In genomic region chr4:116951642-116952041, GRCm38 (mm10) we compare ENCODE assay signal across 11 mouse cellular contexts. TPM values are rescaled to one million over a fixed set of nuclear protein-coding genes. Genes with fewer than 3 reads are reported as not detected.
A peak's percentile ranks its signal among the peaks of the same experiment; 100 is the strongest.
DNase-seq lines count a peak whose midpoint lies in the region; TF ChIP-seq lines count a peak whose summit lies in the region.
"Had no signal": no experiment of that assay in that cellular context is flagged by ENCODE, and none has a peak within 500 bp of the region (broad histone marks: within the 10 kb centered on the region; RNA-seq: fewer than 3 reads in every experiment).

No protein-coding gene starts in this region.

- TF ChIP-seq CTCF in cerebellum, adult 2 months (IDR thresholded peaks at IDR 0.05; ENCODE audit: borderline replicate concordance, insufficient read depth, low read depth, low read length), result peak; percentile 41; the same call in 1 of the 2 replicates
- TF ChIP-seq CTCF in left cerebral cortex, adult 2 months (IDR thresholded peaks at IDR 0.05), result peak; percentile 19

- no peak overlapping the region for H3K27ac ChIP-seq in cerebellum, adult 2 months (ENCODE audit: insufficient read depth, low read length)
- H3K27ac ChIP-seq in left cerebral cortex, adult 2 months, result no peak overlapping the region
- H3K27ac ChIP-seq: limb, embryonic 12.5 days; midbrain, embryonic 12.5 days had no signal

- no peak for TF ChIP-seq POLR2A in cerebellum, adult 2 months (IDR thresholded peaks at IDR 0.05; ENCODE audit: borderline replicate concordance, insufficient read depth, low read length)

- DNase-seq in cerebellum, adult 2 months, result no peak
- no peak for DNase-seq in cerebellum, adult 9-10 months
- DNase-seq in left cerebral cortex, adult 2 months (ENCODE audit: extremely low spot score in 1 of 2, low spot score in 2 of 2), result no peak
- DNase-seq in left cerebral cortex, postnatal 14 days (ENCODE audit: low spot score in 2 of 2), result no peak
- DNase-seq in adipocyte (ENCODE audit: low spot score), result peak; percentile 16
- DNase-seq in mesoderm, embryonic 11.5 days (ENCODE audit: low read depth, low spot score), result peak; percentile 27
- no peak for DNase-seq in ovary, postnatal 10 days (ENCODE audit: low spot score)
- no peak for DNase-seq in adrenal gland, postnatal 25 days
- DNase-seq: right cerebral cortex, adult 18-20 months had no signal

- intact Hi-C loops in left cerebral cortex, adult 2 months (cut with DNase I), result no loop called here
- intact Hi-C loops in left cerebral cortex, postnatal 14 days (cut with DNase I), result no loop called here

- H3K4me1 ChIP-seq in cerebellum, adult 2 months (ENCODE audit: control insufficient read depth, insufficient read depth, low read length), result no peaks in the 10 kb centered on the region
- H3K4me1 ChIP-seq: limb, embryonic 12.5 days; midbrain, embryonic 12.5 days had no signal

- H3K27me3 ChIP-seq in cerebellum, adult 2 months (ENCODE audit: control insufficient read depth, insufficient read depth, low read length), result no peaks in the 10 kb centered on the region
- H3K27me3 ChIP-seq: limb, embryonic 12.5 days; midbrain, embryonic 12.5 days had no signal

- H3K4me3 ChIP-seq in cerebellum, adult 2 months (replicated peaks; ENCODE audit: insufficient read depth, low read depth, low read length), result no peak overlapping the region
- no peak overlapping the region for H3K4me3 ChIP-seq in left cerebral cortex, adult 2 months
- H3K4me3 ChIP-seq: limb, embryonic 12.5 days; midbrain, embryonic 12.5 days had no signal

- WGBS in cerebellum, adult 2 months, result 30% methylated on average over 1 of the region's 1 CpGs

RNA-seq across cellular contexts. Expression of gene Urod, which starts 42.6 kb away (rescaled TPM):
- 107 and 109 TPM in 2 replicates for polyA plus RNA-seq in cerebellum, adult 2 months (2012; rRNA removed)
- total RNA-seq in left cerebral cortex, adult 2 months (2021), result 10 to 100 TPM; 62.2 to 65.5 TPM
- 10 to 100 TPM; 40.8 to 46.3 TPM for total RNA-seq in left cerebral cortex, postnatal 14 days (2021)
- 98.3 and 127 TPM in 2 replicates for total RNA-seq in adrenal gland, postnatal 25 days (2021)

RNA-seq across cellular contexts. Expression of gene Hectd3, which starts 43.5 kb away (rescaled TPM):
- polyA plus RNA-seq in cerebellum, adult 2 months (2012; rRNA removed), result 69.5 and 73.1 TPM in 2 replicates
- 10 to 100 TPM; 41.9 to 43.6 TPM for total RNA-seq in left cerebral cortex, adult 2 months (2021)
- total RNA-seq in left cerebral cortex, postnatal 14 days (2021), result 10 to 100 TPM; 42.2 to 46.6 TPM
- total RNA-seq in adrenal gland, postnatal 25 days (2021), result 31.7 and 33.5 TPM in 2 replicates

Comparison
In these comparisons a context has a peak if more than half of its experiments do, and no peak if none do; other contexts are left out.
1. DNase-seq: peak in adipocyte (single experiment) and mesoderm, embryonic 11.5 days (single experiment); none in cerebellum, adult 2 months (0 of 2), cerebellum, adult 9-10 months (single experiment), left cerebral cortex, adult 2 months (0 of 2), left cerebral cortex, postnatal 14 days (0 of 2), ovary, postnatal 10 days (single experiment) and adrenal gland, postnatal 25 days (single experiment).